Mouse (Mus musculus) adipocyte (in vitro differentiated cells): ENCODE measurements at regions not wholly inside any gene's neighbourhood (a gene's known extent, or its start where the extent isn't known, plus 50 kb on each side); places are given as distances from the start of the nearest gene placed in this dataset.

Experiments
- DNase-seq: peaks from one replicate; pipeline ENCODE4 v3.0.0-alpha.2; 2016; ENCODE audit warnings: low spot score

DNA sequence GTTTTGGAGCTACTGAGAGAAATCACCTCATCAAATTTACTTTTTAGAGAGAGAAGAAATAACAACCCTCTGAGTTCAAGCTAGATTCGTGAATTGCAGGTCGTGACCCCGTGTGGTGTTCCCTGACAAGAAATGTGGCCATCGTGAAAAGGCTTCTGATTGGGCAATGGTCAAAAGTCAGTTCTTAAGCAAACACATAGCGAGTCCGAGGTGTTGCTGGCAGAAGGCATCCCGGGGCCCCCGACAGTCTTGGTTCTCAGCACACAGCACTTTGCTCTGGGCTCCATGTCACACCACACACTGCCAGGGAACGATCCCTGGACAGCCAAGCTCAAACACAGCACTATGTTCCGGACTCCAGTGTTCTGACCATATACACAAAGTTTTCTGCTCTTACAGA lies 320.0 kb downstream of the Etnk1 start:
- no peak for DNase-seq

DNA sequence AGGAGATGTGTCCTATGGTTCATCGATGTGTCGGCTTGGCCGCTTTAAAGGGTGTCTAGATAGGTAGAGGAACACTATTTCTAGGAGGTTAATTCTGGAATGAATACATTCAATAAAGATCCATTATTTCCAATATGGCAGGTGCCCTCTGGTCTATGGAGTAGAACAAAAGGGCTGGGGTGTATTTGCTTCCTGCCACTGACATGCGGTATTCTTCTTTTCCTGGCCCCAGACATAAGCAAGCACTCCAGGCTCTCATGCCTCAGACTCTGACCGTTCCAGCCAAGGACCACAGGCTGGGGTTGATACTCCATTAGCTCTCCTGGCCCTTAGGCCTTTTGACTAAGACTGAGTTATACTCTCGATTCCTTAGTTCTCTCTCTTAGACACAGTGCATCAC lies 323.0 kb downstream of the Etnk1 start:
- DNase-seq, result no peak

DNA sequence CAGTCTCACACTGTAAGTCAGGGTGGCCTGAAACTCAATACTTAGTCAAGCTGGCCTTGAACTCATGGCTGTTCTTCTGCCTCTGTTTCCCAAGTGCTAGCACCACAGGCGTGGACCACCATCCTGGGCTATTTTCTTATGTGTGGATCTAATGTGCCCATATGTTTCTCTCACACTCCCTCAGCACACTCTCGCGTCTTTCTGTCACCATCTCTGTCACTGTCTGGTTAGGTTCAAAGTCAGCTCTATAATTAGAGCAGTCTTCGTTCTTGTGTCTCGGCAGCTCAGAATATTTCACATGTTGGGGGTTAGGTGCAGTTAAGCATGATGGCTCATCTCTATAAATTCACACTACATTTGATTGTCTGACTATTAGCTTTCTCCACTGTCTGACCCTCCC lies 324.4 kb downstream of the Etnk1 start:
- no peak for DNase-seq

DNA sequence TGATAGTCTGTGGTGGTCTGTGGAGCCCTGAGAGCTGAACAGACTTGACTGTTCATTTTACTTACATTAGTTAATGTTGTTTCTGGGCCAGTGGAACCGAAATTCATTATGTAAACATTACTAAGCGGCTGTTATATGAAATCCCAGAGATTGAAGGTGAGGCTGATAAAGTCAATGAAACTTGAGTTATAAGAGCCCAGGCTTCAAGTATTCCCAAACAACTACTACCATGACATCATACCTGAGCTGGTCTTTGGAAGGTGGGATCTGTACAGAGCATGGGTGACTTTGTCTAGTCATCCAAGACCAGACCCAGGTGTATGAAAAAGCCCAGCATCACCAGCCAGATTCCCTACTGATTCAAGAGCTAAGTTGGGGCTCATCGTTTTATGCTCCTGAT lies 326.5 kb downstream of the Etnk1 start:
- no peak for DNase-seq

DNA sequence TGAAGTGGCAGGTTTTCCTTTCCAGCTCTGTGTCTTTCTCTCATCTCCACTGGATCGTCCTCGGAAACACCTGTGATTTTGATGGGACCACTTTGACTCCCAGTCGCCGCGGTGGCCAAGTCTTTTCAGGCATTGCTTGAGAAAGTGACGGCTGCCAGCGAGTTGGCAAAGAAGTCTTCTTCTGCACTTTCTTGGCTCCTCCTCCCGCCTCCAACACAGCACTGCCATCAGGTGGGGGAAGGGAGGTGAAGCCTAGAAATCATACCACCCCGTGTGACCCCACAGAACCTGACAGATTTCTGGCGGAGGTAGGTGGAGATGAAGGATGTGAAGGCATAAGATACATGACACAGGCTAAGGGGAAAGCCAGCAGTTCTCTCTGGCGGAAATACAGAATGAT lies 327.3 kb downstream of the Etnk1 start:
- no peak for DNase-seq

DNA sequence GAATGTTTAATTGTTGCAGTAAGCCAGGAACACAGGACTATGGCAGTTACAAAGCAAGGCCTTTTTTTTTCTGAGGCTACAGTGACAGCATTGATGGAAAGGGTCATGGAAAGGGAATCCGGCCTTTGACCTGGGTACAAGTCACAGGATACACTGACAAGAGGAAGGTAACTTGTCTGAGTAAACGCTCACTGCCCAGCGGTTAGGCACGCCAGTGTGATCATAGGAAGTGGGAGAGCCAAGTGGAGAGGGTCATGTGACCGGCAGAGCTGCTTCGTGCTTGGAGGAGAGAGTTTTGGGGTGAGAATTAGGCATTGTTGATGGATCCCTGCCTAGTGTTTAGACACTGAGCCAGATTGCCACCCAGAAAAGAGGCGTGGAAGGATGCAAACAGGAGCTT lies 327.9 kb downstream of the Etnk1 start:
- no peak for DNase-seq

DNA sequence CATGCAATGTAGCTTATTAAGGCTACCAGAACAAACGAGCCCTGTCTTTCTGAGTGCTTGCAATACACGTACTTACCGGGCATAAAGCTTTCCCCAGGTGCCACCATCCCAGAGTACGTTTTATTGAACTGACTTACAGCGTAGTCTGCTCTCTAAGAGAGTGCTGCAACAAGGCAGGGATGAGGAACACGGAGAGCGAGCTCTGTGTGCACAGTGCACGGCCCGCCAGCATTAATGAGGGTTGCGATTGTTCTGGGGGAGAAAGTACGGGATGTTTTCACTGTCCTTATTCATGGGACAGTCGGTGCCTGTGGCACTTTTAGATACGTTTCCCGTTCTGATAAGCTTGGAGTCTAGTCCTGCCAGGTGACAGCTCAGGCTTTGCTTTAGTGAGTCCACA lies 331.7 kb downstream of the Etnk1 start:
- DNase-seq, result no peak

DNA sequence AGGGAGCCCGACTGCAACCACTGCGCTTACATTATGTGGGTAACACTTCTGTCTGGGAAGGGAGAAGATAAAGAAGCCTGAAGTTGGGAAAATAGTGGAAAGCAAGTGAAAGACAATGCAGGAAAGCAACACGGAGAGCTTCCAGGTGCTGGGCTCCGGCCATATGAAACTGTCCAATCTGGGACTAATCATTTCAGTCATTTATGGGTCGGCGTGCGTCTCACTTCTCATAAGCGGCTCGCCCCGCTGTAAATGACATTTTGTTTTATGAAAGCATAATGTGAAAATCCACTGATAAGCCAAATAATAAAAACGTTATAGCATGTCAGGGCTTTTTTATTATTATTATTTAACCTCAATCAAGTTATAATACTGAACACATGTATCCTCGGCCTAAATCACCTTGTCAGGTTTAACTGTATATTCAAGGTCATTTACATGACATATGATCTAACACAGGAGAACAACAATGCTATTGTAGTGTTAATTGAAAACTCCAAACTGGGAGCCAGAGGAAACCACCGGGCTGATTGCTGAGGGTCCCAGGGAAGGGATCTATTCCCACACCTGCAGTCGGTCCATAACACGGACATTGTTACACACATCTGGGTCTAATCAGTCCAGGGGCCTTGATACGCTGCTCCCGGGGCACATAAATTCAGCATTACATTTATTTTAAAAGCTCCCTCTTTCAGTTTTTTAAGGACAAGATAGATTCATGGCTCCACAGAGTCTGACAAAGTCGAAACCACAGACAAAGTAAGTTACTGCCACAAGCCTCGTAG lies 332.4 kb downstream of the Etnk1 start:
- no peak for DNase-seq

DNA sequence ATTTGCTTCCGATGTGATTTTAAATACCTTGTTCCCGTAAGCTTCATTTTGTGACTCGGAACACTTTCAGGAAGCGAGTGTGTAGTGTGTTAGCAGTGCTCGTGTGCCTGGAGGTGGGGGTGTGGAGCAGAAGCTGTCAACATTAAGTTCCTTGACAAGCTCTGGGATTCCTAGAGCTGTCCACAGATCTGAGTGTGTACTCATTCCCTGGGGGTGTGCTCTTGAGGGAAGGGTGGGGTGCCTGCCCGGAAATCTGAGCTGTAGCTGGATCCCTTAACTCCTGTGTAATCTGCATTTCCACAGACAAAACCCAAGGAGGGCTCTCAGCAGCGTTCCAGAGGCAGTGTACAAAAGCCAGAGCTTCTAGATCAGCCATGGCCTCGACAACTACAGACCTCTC lies 335.8 kb downstream of the Etnk1 start:
- no peak for DNase-seq

DNA sequence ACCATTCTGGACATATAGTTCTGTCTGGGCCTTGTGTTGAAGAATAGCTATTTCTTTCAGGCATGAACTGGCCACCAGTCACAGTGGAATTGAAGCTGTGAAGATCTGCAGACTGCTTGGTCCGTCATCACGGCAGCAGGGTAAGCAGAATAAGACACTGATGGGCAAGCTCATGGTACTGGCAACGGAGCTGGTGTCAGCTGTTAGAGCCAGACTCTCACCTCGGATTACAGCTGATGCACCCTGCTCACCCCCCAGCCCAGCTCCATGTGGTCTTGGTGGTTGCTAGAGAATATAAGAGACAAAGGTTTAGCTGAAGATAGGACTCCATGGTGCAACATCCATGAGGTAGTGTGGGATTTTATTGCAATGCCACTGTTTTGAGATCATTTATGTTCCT lies 336.9 kb downstream of the Etnk1 start:
- DNase-seq, result no peak

DNA sequence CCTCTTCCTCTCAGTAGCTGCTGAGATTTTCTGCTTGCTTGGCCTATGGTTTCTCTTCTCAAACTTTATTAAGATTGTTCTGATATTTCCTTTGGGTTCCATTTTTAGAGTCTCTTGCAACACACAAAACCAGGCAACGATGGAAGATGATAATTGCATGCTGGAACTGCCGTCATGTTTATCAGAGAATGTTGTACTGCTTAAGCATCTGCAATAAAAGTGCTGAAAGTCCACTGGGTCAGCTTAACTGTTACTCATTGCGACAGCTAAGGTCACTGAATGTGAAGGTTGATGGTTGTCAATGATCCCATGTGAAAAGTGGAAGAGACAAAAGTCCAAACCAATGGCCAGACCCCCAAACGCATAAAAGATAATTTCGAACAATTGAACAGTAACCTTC lies 346.4 kb downstream of the Etnk1 start:
- DNase-seq, result no peak

DNA sequence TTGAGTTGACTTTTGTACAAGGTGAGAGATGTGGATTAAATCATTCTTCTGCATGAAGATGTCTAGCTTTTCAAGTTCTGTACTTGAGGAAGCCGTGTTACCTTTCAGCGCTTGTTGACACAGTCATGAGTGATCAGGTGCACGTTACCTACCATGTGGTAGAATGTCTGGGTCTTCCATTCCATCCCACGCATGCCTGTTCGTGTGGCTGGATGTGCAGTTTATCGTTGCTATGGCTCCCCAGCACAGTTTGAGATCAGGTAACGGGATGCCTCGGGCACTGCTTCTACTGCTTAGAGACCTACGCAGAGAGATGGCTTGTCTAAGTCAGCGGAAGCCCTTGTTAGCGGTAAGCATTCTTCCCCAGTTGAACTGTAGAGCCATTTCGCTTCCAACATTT lies 348.1 kb downstream of the Etnk1 start:
- no peak for DNase-seq

DNA sequence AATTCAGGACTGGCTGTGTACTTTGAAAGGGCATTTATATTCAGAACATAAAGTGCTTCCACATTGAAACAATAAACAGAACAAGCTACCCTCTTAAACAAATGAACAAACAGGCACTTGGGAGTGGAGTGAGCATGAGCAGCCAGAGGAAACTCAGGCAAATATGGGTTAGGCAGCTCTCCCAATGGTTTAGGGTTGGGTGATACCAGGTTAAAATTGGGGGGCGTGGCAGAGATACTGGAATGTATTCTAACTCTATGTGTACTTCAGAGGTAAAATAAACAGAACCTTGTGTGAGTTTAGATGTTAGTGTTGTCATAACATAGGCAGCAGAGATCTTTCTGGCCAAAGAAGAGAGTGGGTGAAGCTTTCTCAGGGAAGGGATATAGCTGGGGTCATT lies 349.7 kb downstream of the Etnk1 start:
- no peak for DNase-seq

DNA sequence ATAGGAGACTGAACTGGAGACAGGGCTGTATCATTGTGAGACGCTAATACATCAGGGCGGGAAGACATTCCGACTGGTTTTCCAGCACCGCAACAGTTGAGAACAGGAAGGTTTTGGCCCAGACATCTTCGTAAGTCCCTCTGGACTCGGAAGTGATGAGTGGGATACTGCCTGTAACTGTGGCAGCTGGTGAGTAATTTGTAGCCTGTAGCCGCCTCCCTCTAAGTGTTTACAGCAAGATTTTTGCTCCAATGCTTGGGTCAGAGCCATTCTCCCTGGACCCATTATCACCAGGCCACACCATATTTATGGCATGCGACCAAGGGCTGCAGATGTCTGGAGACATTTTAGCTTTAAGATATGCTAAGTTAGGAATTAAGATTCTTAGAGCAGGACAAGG lies 351.5 kb downstream of the Etnk1 start:
- DNase-seq, result no peak

DNA sequence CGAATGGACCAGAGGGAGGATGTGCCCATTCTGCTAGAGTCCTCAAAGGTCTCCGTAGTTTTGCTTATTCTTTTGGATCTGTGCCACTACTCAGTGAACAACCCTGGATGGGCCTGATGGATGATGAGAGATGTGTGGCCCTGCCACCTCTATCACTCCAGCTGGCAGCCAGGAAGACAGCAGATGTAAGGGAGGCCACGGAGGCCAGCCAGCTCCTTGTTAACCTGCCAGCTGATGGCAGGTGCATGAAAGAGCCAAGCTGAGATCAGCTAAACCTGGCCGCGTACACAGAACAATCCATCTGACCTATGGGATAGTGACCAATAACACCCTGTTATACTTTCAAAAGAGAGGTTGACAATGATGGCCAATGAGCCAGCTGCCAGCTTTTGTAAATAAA lies 352.6 kb downstream of the Etnk1 start:
- DNase-seq, result no peak

DNA sequence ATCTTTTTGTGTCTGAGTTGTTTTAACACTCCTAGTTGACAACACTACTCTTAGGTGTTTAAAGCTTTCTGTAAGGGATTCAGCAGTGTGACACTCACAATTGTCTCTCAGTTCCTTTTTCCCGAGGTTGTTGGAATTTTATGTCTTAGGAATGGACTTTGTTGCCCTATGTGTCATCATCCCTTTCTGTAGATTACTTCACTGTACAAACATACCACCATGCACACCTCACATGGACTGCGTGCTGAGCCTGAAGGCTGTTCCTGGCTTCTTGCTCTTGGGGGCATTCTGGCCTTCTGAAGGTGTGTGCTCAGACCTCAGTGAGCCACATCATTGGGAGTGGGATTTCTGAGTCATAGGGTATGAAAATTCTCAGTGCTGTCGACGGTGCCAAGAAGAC lies 358.1 kb downstream of the Etnk1 start:
- DNase-seq, result no peak

DNA sequence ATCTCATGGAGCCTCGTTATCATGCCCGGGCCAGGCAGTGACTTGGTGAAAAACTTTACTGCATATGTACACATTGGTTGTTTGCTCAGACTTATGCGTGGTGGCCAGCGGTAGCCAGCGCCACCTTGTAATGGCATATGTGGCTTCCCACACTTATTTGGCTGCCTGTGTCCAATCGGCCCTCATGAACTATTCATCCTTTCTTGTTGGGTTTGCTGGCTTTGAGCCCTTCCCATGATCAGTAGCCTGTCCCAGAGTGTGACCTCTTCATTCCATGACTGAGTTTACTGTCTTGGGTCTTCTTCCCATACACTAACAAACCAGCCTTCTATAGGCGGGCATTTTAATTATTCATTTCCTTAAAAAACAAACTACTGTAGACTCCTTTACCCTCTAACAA lies 361.9 kb downstream of the Etnk1 start:
- DNase-seq, result no peak

DNA sequence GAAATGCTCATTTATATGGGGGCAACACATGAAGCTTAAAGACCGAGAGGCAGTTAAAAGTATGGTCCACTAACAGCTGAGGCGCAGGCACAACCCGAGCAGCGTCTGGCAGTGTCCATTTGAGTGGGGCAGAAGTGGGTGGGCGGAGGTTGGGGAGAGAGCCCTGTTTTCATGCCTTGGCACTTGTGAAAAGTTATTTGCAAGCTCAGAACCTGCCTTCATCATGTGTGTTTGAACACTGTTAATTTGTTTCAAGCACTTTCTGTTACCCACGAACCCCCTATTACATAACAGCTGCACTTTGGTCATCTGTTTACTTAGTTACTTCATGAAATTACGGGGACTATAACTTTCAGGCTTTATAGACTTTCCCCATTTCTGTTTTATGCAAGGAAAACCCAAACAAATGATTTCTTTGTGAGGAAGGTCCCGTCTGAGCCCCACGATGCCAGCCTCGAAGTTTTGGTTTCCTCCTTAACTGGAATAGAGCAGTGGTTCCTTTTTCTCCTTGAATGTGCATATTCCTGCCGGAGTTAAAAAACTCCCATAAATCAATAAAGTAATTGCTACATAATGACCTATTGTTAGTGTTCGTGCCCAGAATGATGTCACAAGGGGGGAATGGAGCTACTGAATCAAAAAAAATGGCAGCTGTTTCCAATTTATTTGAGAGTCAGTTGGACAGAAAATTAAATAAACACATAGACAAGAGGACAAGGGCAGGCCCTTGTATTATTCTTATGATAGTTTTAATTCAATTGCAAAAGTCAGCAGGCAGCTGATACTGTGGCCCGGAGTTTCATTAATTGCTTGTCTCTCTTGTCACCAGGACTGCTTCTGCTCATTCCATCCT lies 363.6 kb downstream of the Etnk1 start:
- peak; percentile 79 for DNase-seq

DNA sequence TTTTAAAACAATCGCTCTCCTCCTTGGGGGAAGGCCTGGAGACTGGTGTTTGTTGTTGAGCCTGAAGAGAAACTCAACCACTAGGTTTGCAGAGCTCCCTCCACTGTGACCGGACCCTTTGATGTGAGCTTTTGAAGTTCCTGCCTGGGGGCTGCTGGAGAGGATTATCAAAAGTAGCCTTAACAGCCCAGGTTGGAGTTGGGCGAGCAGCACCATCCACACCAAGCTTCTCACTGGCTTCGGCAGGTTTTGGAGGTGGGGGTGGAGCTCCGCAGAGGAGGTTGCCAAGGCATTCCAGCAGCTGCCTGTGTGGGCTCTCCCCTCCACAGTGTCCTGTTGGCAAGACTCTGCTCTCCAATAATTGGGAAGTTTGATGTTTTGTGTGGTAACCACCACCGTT lies 364.5 kb downstream of the Etnk1 start:
- no peak for DNase-seq

DNA sequence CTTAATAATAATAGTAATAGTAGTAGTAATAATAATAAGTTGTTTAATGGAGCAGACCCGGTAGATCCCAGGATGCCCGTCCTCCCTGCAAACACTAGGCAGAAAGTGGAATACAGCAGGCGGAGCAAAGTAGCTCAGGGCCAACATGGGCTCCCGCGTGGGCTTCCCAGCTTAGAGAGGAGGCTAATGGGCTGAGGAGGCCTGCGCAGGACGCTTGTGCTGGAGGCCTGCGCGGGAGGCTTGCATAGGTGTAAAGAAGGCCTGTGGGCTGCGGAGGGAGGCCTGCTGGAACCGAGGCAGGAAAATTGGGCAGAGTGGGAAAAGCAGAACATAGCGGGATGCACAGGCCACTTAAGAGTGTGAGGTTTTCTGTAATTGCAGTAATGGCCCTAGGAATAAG lies 365.4 kb downstream of the Etnk1 start:
- DNase-seq, result no peak

DNA sequence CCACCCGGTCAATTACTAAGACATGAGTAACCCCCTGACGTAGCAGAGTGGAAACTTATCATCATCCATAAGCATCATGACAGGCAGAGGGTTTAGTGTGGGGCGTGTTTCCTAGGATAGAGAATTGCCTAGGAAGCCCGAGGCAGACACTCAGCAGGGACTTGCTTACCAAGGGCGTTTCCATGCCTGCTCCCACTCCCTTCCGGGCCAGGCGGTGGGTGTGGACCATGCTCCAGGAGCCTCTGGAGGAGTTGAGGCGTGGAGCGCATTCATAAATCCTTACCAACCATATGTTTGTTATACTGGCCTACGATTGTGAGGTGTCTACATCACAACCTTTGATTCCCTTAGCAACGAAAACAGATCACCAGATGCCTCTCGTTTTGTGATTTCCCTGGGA lies 368.2 kb downstream of the Etnk1 start:
- no peak for DNase-seq

DNA sequence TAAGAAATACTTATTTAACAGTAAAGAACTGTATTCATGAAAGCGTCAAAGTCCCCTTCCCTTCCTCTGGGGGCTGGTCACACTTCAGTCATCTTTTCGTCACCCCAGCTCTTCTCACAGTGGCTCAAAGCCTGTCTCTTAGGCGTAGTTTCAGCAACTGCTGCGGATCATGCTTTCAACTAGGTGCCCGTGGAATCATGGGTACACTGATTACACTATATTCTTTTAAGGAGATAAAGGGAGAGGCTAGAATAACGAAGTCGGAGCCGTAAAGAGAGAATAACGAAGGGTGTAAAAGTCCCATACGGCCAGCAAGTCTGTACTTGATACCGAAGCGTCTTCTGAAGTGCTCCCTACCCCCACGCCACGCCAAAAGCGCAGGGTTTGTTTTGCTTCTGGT lies 368.7 kb downstream of the Etnk1 start:
- DNase-seq, result no peak

DNA sequence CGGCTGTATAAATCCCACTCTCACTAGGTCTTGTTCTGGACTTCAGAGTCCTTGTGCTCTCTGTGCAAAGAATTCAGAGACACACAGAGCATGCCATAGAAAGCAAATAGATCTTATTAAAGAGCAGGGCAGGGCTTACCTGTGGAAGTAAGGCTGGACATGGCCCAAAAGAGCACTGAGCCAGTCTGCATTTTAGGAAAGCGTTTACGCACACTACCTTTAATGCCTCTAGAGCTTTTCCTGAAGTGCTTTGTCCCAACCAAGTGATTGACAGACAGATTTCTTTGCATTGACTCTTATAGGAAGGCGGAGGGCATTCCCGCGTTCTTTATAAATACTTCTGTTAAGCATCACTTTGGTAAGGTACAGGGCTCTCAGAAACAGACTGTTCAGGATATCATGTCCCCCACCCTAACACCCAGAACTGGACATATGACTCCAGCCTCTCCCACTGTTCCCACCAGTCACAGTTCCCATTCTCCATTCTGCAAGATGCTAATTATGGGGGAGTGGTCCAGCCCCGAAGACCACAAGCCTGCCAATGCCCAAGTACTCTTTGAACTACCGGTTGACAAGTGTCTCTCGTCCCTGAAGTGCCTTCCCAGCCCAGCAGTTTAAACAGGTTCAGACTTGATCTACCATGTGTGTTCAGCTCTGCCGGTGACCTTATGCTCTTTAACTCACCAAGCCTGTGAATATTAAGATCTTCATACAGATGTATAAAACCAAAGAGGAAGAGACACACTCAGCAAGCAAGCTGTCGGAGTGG lies 369.7 kb downstream of the Etnk1 start:
- no peak for DNase-seq
